Mouse (Mus musculus) embryonic facial prominence, embryonic 12.5 days (tissue): ENCODE results near the gene Slc35c1. TPM values are rescaled to one million over a fixed set of nuclear protein-coding genes. Genes with fewer than 3 reads are reported as not detected.
A peak's percentile ranks its signal among the peaks of the same experiment; 100 is the strongest.

ENCODE experiments used
- ATAC-seq: fragments of 200-750 bp; cut with Nextera tagmentation; 2 replicates; pipeline ENCODE4 v1.8.0; 2017; ENCODE audit not compliant: insufficient number of reproducible peaks, insufficient read depth, low FRiP score, low TSS enrichment
- H3K27ac ChIP-seq: fragments of 300-500 bp; sonication (generic); 2 replicates; pipeline ENCODE4 v1.5.1; 2016; ENCODE audit warnings: mild to moderate bottlenecking
- H3K27me3 ChIP-seq: fragments of 300-500 bp; sonication (generic); 2 replicates; pipeline ENCODE4 v1.6.1; 2016; ENCODE audit warnings: mild to moderate bottlenecking, moderate library complexity
- H3K36me3 ChIP-seq: fragments of 300-500 bp; sonication (generic); 2 replicates; pipeline ENCODE4 v1.6.1; 2016; ENCODE audit warnings: mild to moderate bottlenecking
- H3K4me1 ChIP-seq: fragments of 300-500 bp; sonication (generic); 2 replicates; pipeline ENCODE4 v1.6.1; 2016
- H3K4me2 ChIP-seq: fragments of 300-500 bp; sonication (generic); replicated peaks from 2 replicates; pipeline ENCODE4 v1.6.1; 2016; ENCODE audit warnings: mild to moderate bottlenecking, moderate library complexity
- H3K4me3 ChIP-seq: fragments of 300-500 bp; sonication (generic); 2 replicates; pipeline ENCODE4 v1.5.1; 2016; ENCODE audit warnings: mild to moderate bottlenecking
- H3K9ac ChIP-seq: fragments of 300-500 bp; sonication (generic); 2 replicates; pipeline ENCODE4 v1.6.1; 2016; ENCODE audit warnings: mild to moderate bottlenecking, moderate library complexity
- H3K9me3 ChIP-seq: fragments of 300-500 bp; sonication (generic); 2 replicates; pipeline ENCODE4 v1.6.1; 2016; ENCODE audit warnings: mild to moderate bottlenecking, moderate library complexity
- WGBS: fragments of 180-500 bp; shearing (Covaris S2); methylation state at CpG from one replicate; pipeline ENCODE4 v1.1.7; 2016; 5-methylcytosine and 5-hydroxymethylcytosine counted together
- polyA plus RNA-seq: library from polyadenylated mRNA; unstranded; fragments of >200 nt; fragmentation: Nextera tagmentation; extraction: Ambion mirVana; gene quantifications from 2 replicates; pipeline ENCODE4 v1.2.1, GENCODE M21; 2016

Gene Slc35c1
- polyA plus RNA-seq, 1 experiment from 2014 or later: 10.2 TPM

GRCm38 (mm10) chr2:92433578-92434374, 26.6 kb downstream of the Slc35c1 start, which contains the start of gene Cry2:
TSS of gene Cry2 (minus strand) at chr2:92434043.
- Histone ChIP-seq H3K27ac (0 out of 2 replicates have a peak within 1 kb of the TSS, but pooled peaks have one; percentile 55), H3K36me3 (no peaks in the 10 kb centered on the region), H3K9ac (peak within 1 kb of the TSS; percentile 77), H3K27me3 (no peaks in the 10 kb centered on the region), H3K4me3 (peak within 1 kb of the TSS; percentile 95), H3K4me1 (peaks cover 40% of the 10 kb centered on the region), H3K9me3 (0 out of 2 replicates have a peak, but pooled peaks cover 3% of the 10 kb centered on the region), H3K4me2 (peak within 1 kb of the TSS; percentile 88)
- peak; percentile 92 for ATAC-seq
- WGBS: under 1% methylated on average over 72 of the region's 76 CpGs

DNA sequence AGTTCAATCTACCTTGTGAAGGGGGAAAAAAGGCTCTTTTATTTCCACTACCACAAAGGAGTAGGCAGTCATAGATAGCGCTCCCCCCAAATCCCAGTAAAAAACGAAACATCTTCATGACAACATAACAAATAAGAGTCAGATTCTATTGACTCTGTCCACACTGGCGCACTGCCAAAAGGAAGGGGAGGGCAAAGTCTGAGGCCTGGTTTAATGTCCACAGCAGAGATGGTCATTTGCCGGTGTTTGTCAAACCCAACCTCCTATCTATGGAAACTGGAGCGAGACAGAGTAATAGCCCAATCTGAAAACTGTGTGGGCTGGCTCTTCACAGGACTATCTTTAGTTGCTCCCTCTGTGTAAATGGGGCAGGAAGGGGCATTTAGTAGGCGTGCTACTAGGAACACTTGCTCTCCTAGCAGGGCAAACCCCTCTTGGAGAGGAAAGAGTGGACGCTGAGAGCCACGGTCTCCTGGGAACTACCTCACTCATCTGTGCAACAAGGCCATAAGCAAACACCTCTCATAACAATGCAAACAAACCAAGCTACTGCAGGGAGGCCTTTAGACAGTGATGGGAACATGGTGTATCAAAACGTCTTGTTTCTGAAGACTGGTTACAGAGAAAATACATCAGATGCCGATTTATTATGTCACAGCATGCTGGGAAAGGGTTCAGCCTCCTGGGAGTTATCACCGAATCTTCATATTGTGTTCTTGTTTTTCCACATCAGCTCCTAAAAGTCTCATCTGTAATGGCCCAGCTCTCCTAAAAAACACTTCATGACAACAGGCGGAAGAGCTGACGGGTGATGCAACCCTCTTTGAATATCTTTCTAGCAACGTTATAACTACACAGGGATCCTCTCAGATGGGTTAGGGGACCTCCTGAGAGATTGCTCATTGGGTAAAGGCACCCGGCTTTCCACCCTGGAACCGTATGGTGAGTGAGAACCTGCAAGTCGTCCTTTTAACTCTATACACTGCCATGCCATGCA, 27.7 kb downstream of the Slc35c1 start:
- 54% methylated on average over 17 of the region's 17 CpGs for WGBS
- H3K27me3 ChIP-seq: no peaks in the 10 kb centered on the region
- no peaks in the 10 kb centered on the region for H3K36me3 ChIP-seq
- H3K4me3 ChIP-seq: peak overlapping the region; percentile 95
- H3K4me1 ChIP-seq: peaks cover 48% of the 10 kb centered on the region
- no peak for ATAC-seq
- no peak overlapping the region for H3K27ac ChIP-seq
- H3K9ac ChIP-seq: peak overlapping the region; percentile 77; the same call in 1 of the 2 replicates
- H3K4me2 ChIP-seq: peak overlapping the region; percentile 88
- 0 out of 2 replicates have a peak, but pooled peaks cover 3% of the 10 kb centered on the region for H3K9me3 ChIP-seq

DNA sequence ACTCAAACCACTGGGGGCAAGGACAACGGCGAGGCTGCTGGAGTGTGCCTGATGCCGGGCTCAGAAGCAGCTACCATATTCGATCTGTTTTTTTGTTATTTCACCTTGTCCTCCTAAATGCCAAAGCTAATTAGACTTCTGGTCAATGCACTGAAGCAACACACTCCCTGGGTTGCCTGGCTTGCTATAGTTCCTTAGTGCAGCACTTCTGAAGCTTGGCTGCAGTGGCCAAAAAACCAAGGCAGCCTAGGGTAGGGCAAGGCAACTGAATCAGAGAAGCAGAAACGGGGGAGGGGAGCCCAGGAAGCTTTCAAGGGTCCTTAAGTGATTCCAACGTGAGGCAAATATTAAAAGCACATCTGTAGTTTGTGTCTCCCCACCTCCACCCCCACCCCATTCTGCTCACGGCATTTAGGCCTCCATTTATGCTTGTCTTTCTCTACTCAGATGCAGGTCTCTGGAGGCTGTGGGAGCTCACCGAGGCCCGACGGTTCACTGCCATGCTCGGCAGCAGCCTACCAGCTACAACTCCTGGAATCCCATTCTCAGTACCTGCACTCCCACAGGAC, 28.6 kb downstream of the Slc35c1 start:
- H3K4me1 ChIP-seq: peaks cover 49% of the 10 kb centered on the region
- H3K4me2 ChIP-seq: peak overlapping the region; percentile 88
- 0 out of 2 replicates have a peak, but pooled peaks cover 3% of the 10 kb centered on the region for H3K9me3 ChIP-seq
- H3K9ac ChIP-seq: peak overlapping the region; percentile 36; the same call in 1 of the 2 replicates
- WGBS: 34% methylated on average over 11 of the region's 11 CpGs
- no peak for ATAC-seq
- no peaks in the 10 kb centered on the region for H3K27me3 ChIP-seq
- peak overlapping the region; percentile 95 for H3K4me3 ChIP-seq
- peak overlapping the region; percentile 76 for H3K27ac ChIP-seq
- H3K36me3 ChIP-seq: 0 out of 2 replicates have a peak, but pooled peaks cover under 1% of the 10 kb centered on the region

GRCm38 (mm10) chr2:92430723-92431541, 29.4 kb downstream of the Slc35c1 start:
- peak overlapping the region; percentile 76 for H3K27ac ChIP-seq
- 0 out of 2 replicates have a peak, but pooled peaks cover 4% of the 10 kb centered on the region for H3K36me3 ChIP-seq
- WGBS: 66% methylated on average over 21 of the region's 21 CpGs
- H3K4me1 ChIP-seq: peaks cover 52% of the 10 kb centered on the region
- ATAC-seq: peak; percentile 31; the same call in 1 of the 2 replicates
- H3K9me3 ChIP-seq: no peaks in the 10 kb centered on the region
- H3K27me3 ChIP-seq: no peaks in the 10 kb centered on the region
- peak overlapping the region; percentile 88 for H3K4me2 ChIP-seq
- H3K9ac ChIP-seq: peak overlapping the region; percentile 25
- H3K4me3 ChIP-seq: peak overlapping the region; percentile 95

DNA sequence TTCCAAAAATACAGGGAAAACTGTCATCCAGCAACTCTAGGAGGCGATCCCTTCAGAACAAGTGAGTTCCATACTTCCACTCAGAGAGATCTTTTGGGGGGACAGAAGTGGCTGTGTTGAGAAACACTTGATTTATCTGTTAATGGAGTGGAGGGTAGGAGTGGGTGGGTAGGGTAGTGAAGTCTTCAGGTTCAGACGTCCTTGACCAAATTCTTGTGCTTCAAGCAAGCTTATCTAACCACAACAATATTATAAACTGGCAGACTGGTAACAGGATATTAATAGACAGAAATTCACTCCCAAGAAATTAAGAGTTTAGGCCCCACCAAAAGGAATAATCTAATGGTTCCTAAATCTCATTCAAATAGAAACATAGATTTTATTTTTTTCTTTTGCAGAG, 30.2 kb downstream of the Slc35c1 start:
- Histone ChIP-seq H3K4me2 (no peak overlapping the region), H3K27me3 (no peaks in the 10 kb centered on the region), H3K9me3 (no peaks in the 10 kb centered on the region), H3K27ac (no peak overlapping the region), H3K9ac (no peak overlapping the region), H3K4me3 (no peak overlapping the region), H3K36me3 (0 out of 2 replicates have a peak, but pooled peaks cover 4% of the 10 kb centered on the region), H3K4me1 (peaks cover 52% of the 10 kb centered on the region)
- ATAC-seq: no peak
- 79% methylated on average over 2 of the region's 2 CpGs for WGBS

DNA sequence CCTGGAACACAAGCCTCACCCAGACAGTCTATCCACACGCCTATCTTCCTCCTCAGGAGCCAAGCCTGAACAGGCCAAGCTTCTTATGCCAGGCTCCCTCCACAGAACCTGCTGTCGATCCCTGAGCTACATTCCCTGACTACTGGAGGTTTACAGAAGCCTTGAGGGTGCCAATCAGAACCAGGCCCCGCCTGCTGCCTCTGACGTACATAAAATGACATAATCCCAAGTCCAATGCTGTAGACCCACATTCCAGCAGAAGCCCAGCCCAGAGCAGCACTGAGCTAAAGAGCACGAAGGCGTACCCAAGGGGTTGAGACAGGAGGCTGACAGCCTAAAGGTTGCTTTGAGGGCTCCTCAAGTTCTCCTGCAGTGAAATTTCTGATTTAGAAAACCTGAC, 32.5 kb downstream of the Slc35c1 start:
- Histone ChIP-seq H3K36me3 (peaks cover 15% of the 10 kb centered on the region; the same call in 1 of the 2 replicates), H3K4me2 (no peak overlapping the region), H3K27me3 (no peaks in the 10 kb centered on the region), H3K27ac (no peak overlapping the region), H3K9ac (no peak overlapping the region), H3K4me3 (no peak overlapping the region), H3K4me1 (peaks cover 48% of the 10 kb centered on the region), H3K9me3 (no peaks in the 10 kb centered on the region)
- WGBS: 39% methylated on average over 6 of the region's 6 CpGs
- ATAC-seq: no peak

DNA sequence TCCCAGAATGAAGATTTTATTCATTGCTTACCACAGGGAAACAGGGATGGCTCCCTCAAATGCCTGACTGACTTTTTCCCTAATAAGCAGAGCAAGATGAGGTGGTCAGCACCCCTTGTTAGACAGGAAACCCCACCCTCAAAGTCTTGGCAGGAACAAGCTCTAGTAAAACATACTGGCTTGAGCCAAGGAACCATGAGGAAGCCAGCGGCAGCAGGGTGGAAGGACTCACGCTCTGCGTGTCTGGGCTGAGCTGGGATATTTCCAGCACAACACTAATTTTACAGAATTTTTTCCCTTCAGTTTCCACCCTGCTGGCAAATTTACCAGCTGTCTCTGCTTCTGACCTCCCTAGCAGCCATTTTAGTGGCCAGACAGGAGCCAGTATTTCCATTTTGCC, 33.9 kb downstream of the Slc35c1 start:
- no peak for ATAC-seq
- no peak overlapping the region for H3K4me2 ChIP-seq
- H3K9ac ChIP-seq: no peak overlapping the region
- H3K27me3 ChIP-seq: no peaks in the 10 kb centered on the region
- no peak overlapping the region for H3K4me3 ChIP-seq
- H3K4me1 ChIP-seq: peaks cover 34% of the 10 kb centered on the region
- H3K9me3 ChIP-seq: no peaks in the 10 kb centered on the region
- peak overlapping the region; percentile 37; the same call in 1 of the 2 replicates for H3K27ac ChIP-seq
- peaks cover 29% of the 10 kb centered on the region for H3K36me3 ChIP-seq
- 86% methylated on average over 3 of the region's 3 CpGs for WGBS

GRCm38 (mm10) chr2:92425366-92425765, 35.0 kb downstream of the Slc35c1 start:
- Histone ChIP-seq H3K27me3 (no peaks in the 10 kb centered on the region), H3K9ac (no peak overlapping the region), H3K36me3 (peaks cover 40% of the 10 kb centered on the region), H3K4me3 (no peak overlapping the region), H3K4me1 (peaks cover 23% of the 10 kb centered on the region), H3K9me3 (no peaks in the 10 kb centered on the region), H3K27ac (peak overlapping the region; percentile 80; the same call in 1 of the 2 replicates), H3K4me2 (no peak overlapping the region)
- 89% methylated on average over 4 of the region's 4 CpGs for WGBS
- no peak for ATAC-seq

- H3K4me1 ChIP-seq: peaks cover 22% of the 10 kb centered on the region
- H3K27me3 ChIP-seq: no peaks in the 10 kb centered on the region
- H3K36me3 ChIP-seq: peaks cover 45% of the 10 kb centered on the region
- no peaks in the 10 kb centered on the region for H3K9me3 ChIP-seq
- H3K4me3 ChIP-seq: no peak overlapping the region
- WGBS: 78% methylated on average over 9 of the region's 9 CpGs
- peak; percentile 55 for ATAC-seq
- no peak overlapping the region for H3K9ac ChIP-seq
- no peak overlapping the region for H3K4me2 ChIP-seq
- peak overlapping the region; percentile 80 for H3K27ac ChIP-seq
These were observed 35.7 kb downstream of the Slc35c1 start for GRCm38 (mm10) chr2:92424462-92425308.
